Comparison of ENCODE assay signal across 14 mouse cellular contexts in the genomic region with DNA sequence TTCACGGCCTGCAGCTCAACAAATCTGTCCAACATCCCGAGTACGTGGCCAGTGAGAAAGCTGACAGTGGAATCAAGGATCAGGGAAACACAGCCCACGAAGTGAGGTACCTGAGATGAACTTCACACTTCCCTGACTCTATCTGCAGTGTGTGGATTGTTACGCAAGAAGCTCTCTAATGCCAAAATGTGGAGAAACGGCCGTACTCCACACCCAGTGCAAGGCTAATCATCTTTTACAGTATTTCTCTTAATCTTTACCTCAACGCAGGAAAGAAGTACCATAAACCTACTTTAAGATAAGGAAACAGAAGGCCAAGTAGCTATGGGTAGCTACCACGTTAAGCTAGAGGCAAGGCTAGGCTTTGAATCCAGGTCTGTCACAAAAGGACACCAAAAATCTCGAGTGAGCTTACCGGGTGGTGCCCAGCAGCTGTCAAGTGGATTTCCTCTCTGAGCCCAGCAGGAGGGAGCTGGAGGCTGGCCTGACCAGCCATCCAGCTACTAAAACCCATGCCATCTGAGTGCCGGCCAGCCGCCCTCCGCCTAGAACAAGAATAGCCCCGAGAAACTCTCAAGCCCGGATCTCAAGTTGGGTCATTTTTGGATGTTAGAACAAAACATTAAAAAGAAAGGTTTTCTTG. TPM values are rescaled to one million over a fixed set of nuclear protein-coding genes. Genes with fewer than 3 reads are reported as not detected.
A peak's percentile ranks its signal among the peaks of the same experiment; 100 is the strongest.
DNase-seq lines count a peak whose midpoint lies in the region; TF ChIP-seq lines count a peak whose summit lies in the region.
"Had no signal": no experiment of that assay in that cellular context is flagged by ENCODE, and none has a peak within 500 bp of the region (broad histone marks: within the 10 kb centered on the region; RNA-seq: fewer than 3 reads in every experiment).

No protein-coding gene starts in this region.

- H3K9me3 ChIP-seq in MEL (replicated peaks; ENCODE audit: insufficient read depth, low read length), result no peaks in the 10 kb centered on the region
- H3K9me3 ChIP-seq: embryonic facial prominence, embryonic 10.5 days; forebrain, embryonic 13.5 days had no signal

- H3K79me2 ChIP-seq in MEL (ENCODE audit: control insufficient read depth, insufficient read depth, low read length, poor library complexity), result no peaks in the 10 kb centered on the region

- no peaks in the 10 kb centered on the region for H3K27me3 ChIP-seq in MEL (ENCODE audit: control insufficient read depth in 1 of 2, insufficient read depth in 2 of 2, low read length in 2 of 2)
- H3K27me3 ChIP-seq: forebrain, embryonic 13.5 days had no signal

- peak; percentile 19 for DNase-seq in heart, adult 8-10 months (ENCODE audit: low spot score)
- DNase-seq in heart, postnatal 4 days, result no peak
- DNase-seq in MEL (ENCODE audit: low read depth, low spot score), result peak; percentile 22
- peak; percentile 74 for DNase-seq in cerebellum, adult 9-11 months
- peak; percentile 24 to 37 for DNase-seq in heart, postnatal 14 days
- DNase-seq in adrenal gland, postnatal 36 days, result no peak
- no peak for DNase-seq in adrenal gland, postnatal 14 days
- no peak for DNase-seq in spleen, postnatal 36 days (ENCODE audit: low spot score in 2 of 2)

- H3K4me1 ChIP-seq in MEL (ENCODE audit: control insufficient read depth in 1 of 2, insufficient read depth in 2 of 2, low read length in 2 of 2), result no peaks in the 10 kb centered on the region; a peak in 2 of 4 replicates
- H3K4me1 ChIP-seq: embryonic facial prominence, embryonic 10.5 days; forebrain, embryonic 13.5 days had no signal

- no peak overlapping the region for H3K9ac ChIP-seq in MEL (ENCODE audit: control insufficient read depth, low read depth, low read length, poor library complexity, severe bottlenecking)
- H3K9ac ChIP-seq: forebrain, embryonic 13.5 days had no signal

- peak; percentile 41 to 69; a peak in 3 of 4 replicates for TF ChIP-seq EP300 in MEL (IDR thresholded peaks at IDR 0.05; ENCODE audit: low read depth in 1 of 2, low read length in 2 of 2)

- H3K27ac ChIP-seq in MEL (ENCODE audit: control insufficient read depth, low read depth, low read length), result no peak overlapping the region
- H3K27ac ChIP-seq: embryonic facial prominence, embryonic 10.5 days; forebrain, embryonic 13.5 days had no signal

- no peak for TF ChIP-seq POLR2A in MEL (IDR thresholded peaks at IDR 0.05; ENCODE audit: control insufficient read depth in 1 of 2, insufficient read depth in 1 of 2, low read depth in 1 of 2, low read length in 2 of 2, poor library complexity in 1 of 2)

- H3K4me3 ChIP-seq in MEL (ENCODE audit: control insufficient read depth in 1 of 2, insufficient read depth in 1 of 2, low read depth in 2 of 2, low read length in 2 of 2), result no peak overlapping the region
- H3K4me3 ChIP-seq: embryonic facial prominence, embryonic 10.5 days; forebrain, embryonic 13.5 days had no signal

- intact Hi-C loops in heart, postnatal 14 days (cut with DNase I), result no loop called here

- TF ChIP-seq RAD21 in MEL (IDR thresholded peaks at IDR 0.05; ENCODE audit: low read depth, low read length), result no peak

- no peak for TF ChIP-seq CTCF in MEL (IDR thresholded peaks at IDR 0.05 in 2 of 3, conservative IDR thresholded peaks at IDR 0.05 in 1 of 3; ENCODE audit: control insufficient read depth in 1 of 3, insufficient read depth in 1 of 3, low read depth in 2 of 3, low read length in 3 of 3, poor library complexity in 1 of 3, severe bottlenecking in 1 of 3)

- H3K36me3 ChIP-seq in MEL (ENCODE audit: control insufficient read depth in 1 of 2, insufficient read depth in 2 of 2, low read length in 2 of 2), result peaks cover 0 to 17% of the 10 kb centered on the region in 2 experiments; a peak in 2 of 4 replicates

TF ChIP-seq in MEL, 35 proteins besides CTCF, POLR2A, EP300 and RAD21:
- no peak for TF ChIP-seq MAX (IDR thresholded peaks at IDR 0.05; ENCODE audit: low read length)
- TF ChIP-seq TCF12 (IDR thresholded peaks at IDR 0.05; ENCODE audit: low read depth, low read length), result 0 out of 2 replicates have a peak, but pooled peaks have one; percentile 39
- no peak for TF ChIP-seq ZNF384 (IDR thresholded peaks at IDR 0.05; ENCODE audit: low read depth, low read length)
- peak; percentile 34; the same call in 1 of the 2 replicates for TF ChIP-seq GATA1 (IDR thresholded peaks at IDR 0.05; ENCODE audit: low read depth, low read length)
- no peak for TF ChIP-seq NELFE (IDR thresholded peaks at IDR 0.05; ENCODE audit: low read depth, low read length)
- TF ChIP-seq ELF1 (IDR thresholded peaks at IDR 0.05; ENCODE audit: low read depth, low read length), result no peak
- TF ChIP-seq MYB (IDR thresholded peaks at IDR 0.05; ENCODE audit: low read depth, low read length), result peak; percentile 44; the same call in 1 of the 2 replicates

RNA-seq across cellular contexts. Expression of gene Uqcc1, which starts 27.0 kb away (rescaled TPM):
- 100 to 1,000 TPM; 275 to 349 (median 295) TPM for total RNA-seq in heart, adult 8-10 months (2022)
- 100 to 1,000 TPM; 149 to 164 TPM for total RNA-seq in heart, postnatal 4 days (2021)
- total RNA-seq in MEL (2012; rRNA removed), result 83.1 and 87.1 TPM in 2 replicates
- 10 to 100 TPM in 1 of 2 experiments, not detected in 1; 61.0 TPM for polyA plus RNA-seq in MEL (2012; ENCODE audit: insufficient read depth in 1 of 2, insufficient read length in 2 of 2, low read depth in 1 of 2, low replicate concordance in 2 of 2, missing spikeins in 1 of 2)
- total RNA-seq in heart, postnatal 14 days (2021), result 100 to 1,000 TPM; 186 to 221 TPM
- total RNA-seq in adrenal gland, postnatal 36 days (2021), result 100 to 1,000 TPM; 103 to 126 TPM
- 141 and 154 TPM in 2 replicates for total RNA-seq in adrenal gland, postnatal 14 days (2021)

RNA-seq across cellular contexts. Expression of gene Gm15557, which starts 37.4 kb away (rescaled TPM):
- not detected for total RNA-seq in heart, adult 8-10 months (2022)
- not detected for total RNA-seq in heart, postnatal 4 days (2021)
- not detected in 2 replicates for total RNA-seq in MEL (2012; rRNA removed)
- not detected for polyA plus RNA-seq in MEL (2012; ENCODE audit: insufficient read depth in 1 of 2, insufficient read length in 2 of 2, low read depth in 1 of 2, low replicate concordance in 2 of 2, missing spikeins in 1 of 2)
- total RNA-seq in heart, postnatal 14 days (2021), result not detected
- total RNA-seq in adrenal gland, postnatal 36 days (2021), result not detected
- not detected in 2 replicates for total RNA-seq in adrenal gland, postnatal 14 days (2021)
- total RNA-seq: left cerebral cortex, postnatal 14 days had no signal
- polyA plus RNA-seq: forebrain, embryonic 13.5 days; heart, postnatal 0 days; kidney, embryonic 16.5 days; liver, embryonic 16.5 days had no signal

RNA-seq across cellular contexts. Expression of gene Gdf5, which starts 42.1 kb away (rescaled TPM):
- not detected for total RNA-seq in heart, adult 8-10 months (2022)
- under 1 TPM in 1 of 2 experiments, not detected in 1; 0.12 TPM for total RNA-seq in heart, postnatal 4 days (2021)
- not detected in 2 replicates for total RNA-seq in MEL (2012; rRNA removed)
- polyA plus RNA-seq in MEL (2012; ENCODE audit: insufficient read depth in 1 of 2, insufficient read length in 2 of 2, low read depth in 1 of 2, low replicate concordance in 2 of 2, missing spikeins in 1 of 2), result under 1 TPM in 1 of 2 experiments, not detected in 1; 0.06 TPM
- not detected for total RNA-seq in heart, postnatal 14 days (2021)
- total RNA-seq in adrenal gland, postnatal 36 days (2021), result under 1 TPM; 0.56 to 0.89 TPM
- total RNA-seq in adrenal gland, postnatal 14 days (2021), result 1.1 and 1.8 TPM in 2 replicates
- polyA plus RNA-seq: liver, embryonic 16.5 days had no signal

RNA-seq across cellular contexts. Expression of gene Cep250, which starts 53.1 kb away (rescaled TPM):
- 1 to 10 TPM; 4.1 to 8.8 (median 6.0) TPM for total RNA-seq in heart, adult 8-10 months (2022)
- 10 to 100 TPM; 11.9 to 14.4 TPM for total RNA-seq in heart, postnatal 4 days (2021)
- 9.8 and 12.8 TPM in 2 replicates for total RNA-seq in MEL (2012; rRNA removed)
- 10 to 100 TPM in 1 of 2 experiments, not detected in 1; 16.4 TPM for polyA plus RNA-seq in MEL (2012; ENCODE audit: insufficient read depth in 1 of 2, insufficient read length in 2 of 2, low read depth in 1 of 2, low replicate concordance in 2 of 2, missing spikeins in 1 of 2)
- total RNA-seq in heart, postnatal 14 days (2021), result 1 to 10 TPM; 6.7 to 9.1 TPM
- 10 to 100 TPM; 11.5 to 11.9 TPM for total RNA-seq in adrenal gland, postnatal 36 days (2021)
- 13.1 and 14.9 TPM in 2 replicates for total RNA-seq in adrenal gland, postnatal 14 days (2021)

Comparison
In these comparisons a context has a peak if more than half of its experiments do, and no peak if none do; other contexts are left out.
1. DNase-seq: peak in heart, adult 8-10 months (single experiment), MEL (single experiment), cerebellum, adult 9-11 months (single experiment) and heart, postnatal 14 days (2 of 2); none in heart, postnatal 4 days (single experiment), adrenal gland, postnatal 36 days (0 of 2), adrenal gland, postnatal 14 days (single experiment) and spleen, postnatal 36 days (0 of 2).